Mouse (Mus musculus): ENCODE measurements around the gene Gm6358.

DNA sequence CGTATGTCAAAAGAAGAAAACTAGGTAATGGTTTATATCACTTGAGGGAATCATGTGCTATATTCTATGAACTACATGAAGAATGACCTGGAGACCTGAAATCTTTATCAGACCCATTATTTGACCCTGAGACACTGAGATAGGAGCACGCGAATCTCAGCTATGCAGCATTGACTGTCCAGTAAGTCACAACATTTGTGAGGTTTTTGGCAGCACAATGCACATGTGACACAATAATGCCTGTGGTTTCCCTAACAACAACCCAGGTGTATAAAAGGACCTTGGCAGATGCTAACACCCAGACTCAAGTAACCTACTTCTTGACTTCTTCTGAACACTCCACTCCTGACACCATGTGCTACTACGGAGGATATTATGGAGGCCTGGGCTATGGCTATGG, 17.0 kb downstream of the Gm6358 start, which contains the start of gene Gm9789:
- TF ChIP-seq CTCF (IDR thresholded peaks at IDR 0.05; ENCODE audit: low read depth, low read length) (no peak), GATA2 (IDR thresholded peaks at IDR 0.05; ENCODE audit: borderline replicate concordance, low read depth, low read length) (no peak)
